Mouse (Mus musculus) hindbrain, embryonic 11.5 days (tissue): ENCODE measurements around the gene Gas7. TPM values are rescaled to one million over a fixed set of nuclear protein-coding genes. Genes with fewer than 3 reads are reported as not detected.

Experiments
- ATAC-seq: fragments of 200-750 bp; cut with Nextera tagmentation; 2 replicates; pipeline ENCODE4 v1.8.0; 2017; ENCODE audit warnings: mild to moderate bottlenecking, moderate TSS enrichment, moderate library complexity; ENCODE audit not compliant: low FRiP score
- DNase-seq: peaks from one replicate; pipeline ENCODE4 v3.0.0-alpha.2; 2015; ENCODE audit warnings: low spot score
- H3K27ac ChIP-seq: fragments of 300-500 bp; sonication (generic); 2 replicates; pipeline ENCODE4 v1.5.1; 2014; ENCODE audit warnings: mild to moderate bottlenecking, low read depth, low read length
- H3K27me3 ChIP-seq: fragments of 300-500 bp; sonication (generic); 2 replicates; pipeline ENCODE4 v1.6.1; 2014; ENCODE audit warnings: mild to moderate bottlenecking, low read length, moderate library complexity, mixed read lengths; ENCODE audit not compliant: control insufficient read depth, insufficient read depth
- H3K36me3 ChIP-seq: fragments of 300-500 bp; sonication (generic); 2 replicates; pipeline ENCODE4 v1.6.1; 2014; ENCODE audit warnings: mild to moderate bottlenecking, low read length, moderate library complexity, mixed read lengths; ENCODE audit not compliant: control insufficient read depth, insufficient read depth
- H3K4me1 ChIP-seq: fragments of 300-500 bp; sonication (generic); replicated peaks from 2 replicates; pipeline ENCODE4 v1.6.1; 2014; ENCODE audit warnings: low read length, mixed read lengths; ENCODE audit not compliant: control insufficient read depth, insufficient read depth
- H3K4me2 ChIP-seq: fragments of 300-500 bp; sonication (generic); replicated peaks from 2 replicates; pipeline ENCODE4 v1.6.1; 2014; ENCODE audit warnings: mild to moderate bottlenecking, low read depth, low read length
- H3K4me3 ChIP-seq: fragments of 300-500 bp; sonication (generic); 2 replicates; pipeline ENCODE4 v1.5.1; 2014; ENCODE audit warnings: low read depth, low read length
- H3K9ac ChIP-seq: fragments of 300-500 bp; sonication (generic); 2 replicates; pipeline ENCODE4 v1.6.1; 2014; ENCODE audit warnings: low read depth, low read length
- H3K9me3 ChIP-seq: fragments of 300-500 bp; sonication (generic); 2 replicates; pipeline ENCODE4 v1.6.1; 2016; ENCODE audit warnings: low read length; ENCODE audit not compliant: control insufficient read depth
- WGBS: fragments of 180-500 bp; shearing (Covaris S2); extraction: QIAGEN DNeasy Blood & Tissue Kit; methylation state at CpG from one replicate; pipeline ENCODE4 v1.1.7; 2014; 5-methylcytosine and 5-hydroxymethylcytosine counted together
- polyA plus RNA-seq: library from polyadenylated mRNA; unstranded; fragments of >200 nt; fragmentation: Nextera tagmentation; extraction: Ambion mirVana; gene quantifications from 2 replicates; pipeline ENCODE4 v1.2.1, GENCODE M21; 2014

The Gas7 gene
- polyA plus RNA-seq, 1 experiment from 2014 or later: 4.2 TPM

GRCm38 (mm10) chr11:67582570-67582969, 127.3 kb downstream of the Gas7 start:
- no peaks in the 10 kb centered on the region for H3K9me3 ChIP-seq
- no peaks in the 10 kb centered on the region for H3K36me3 ChIP-seq
- WGBS: 92% methylated on average over 4 of the region's 4 CpGs
- no peaks in the 10 kb centered on the region for H3K4me1 ChIP-seq
- H3K4me2 ChIP-seq: no peak overlapping the region
- H3K27me3 ChIP-seq: no peaks in the 10 kb centered on the region
- no peak for ATAC-seq
- no peak overlapping the region for H3K4me3 ChIP-seq
- no peak overlapping the region for H3K9ac ChIP-seq
- DNase-seq: no peak
- no peak overlapping the region for H3K27ac ChIP-seq

- no peak overlapping the region for H3K9ac ChIP-seq
- 90% methylated on average over 6 of the region's 6 CpGs for WGBS
- no peak overlapping the region for H3K4me3 ChIP-seq
- H3K36me3 ChIP-seq: no peaks in the 10 kb centered on the region
- ATAC-seq (no peak), DNase-seq (no peak)
- H3K9me3 ChIP-seq: no peaks in the 10 kb centered on the region
- H3K4me2 ChIP-seq: no peak overlapping the region
- no peak overlapping the region for H3K27ac ChIP-seq
- H3K4me1 ChIP-seq: 0 out of 2 replicates have a peak, but pooled peaks cover 3% of the 10 kb centered on the region
- no peaks in the 10 kb centered on the region for H3K27me3 ChIP-seq
These were observed 129.8 kb downstream of the Gas7 start for GRCm38 (mm10) chr11:67585016-67585415.

- DNase-seq (no peak), ATAC-seq (no peak)
- Histone ChIP-seq H3K9ac (no peak overlapping the region), H3K27ac (no peak overlapping the region), H3K36me3 (no peaks in the 10 kb centered on the region), H3K9me3 (no peaks in the 10 kb centered on the region), H3K27me3 (no peaks in the 10 kb centered on the region), H3K4me1 (0 out of 2 replicates have a peak, but pooled peaks cover 3% of the 10 kb centered on the region), H3K4me2 (no peak overlapping the region), H3K4me3 (no peak overlapping the region)
- WGBS: 90% methylated on average over 2 of the region's 2 CpGs
These were observed 130.4 kb downstream of the Gas7 start for GRCm38 (mm10) chr11:67585629-67586028.

GRCm38 (mm10) chr11:67586231-67586994, 131.2 kb downstream of the Gas7 start:
- H3K27ac ChIP-seq: no peak overlapping the region
- no peak for ATAC-seq

GRCm38 (mm10) chr11:67588196-67588827, 133.1 kb downstream of the Gas7 start:
- H3K9ac ChIP-seq: no peak overlapping the region
- DNase-seq (no peak), ATAC-seq (no peak)
- 0 out of 2 replicates have a peak, but pooled peaks cover 3% of the 10 kb centered on the region for H3K4me1 ChIP-seq
- H3K36me3 ChIP-seq: no peaks in the 10 kb centered on the region
- 91% methylated on average over 8 of the region's 8 CpGs for WGBS
- H3K4me3 ChIP-seq: no peak overlapping the region
- no peak overlapping the region for H3K4me2 ChIP-seq
- H3K27ac ChIP-seq: no peak overlapping the region
- no peaks in the 10 kb centered on the region for H3K9me3 ChIP-seq
- no peaks in the 10 kb centered on the region for H3K27me3 ChIP-seq

More at GRCm38 (mm10) chr11:67586231-67586994, 131.2 kb downstream of the Gas7 start:
- Histone ChIP-seq H3K4me1 (0 out of 2 replicates have a peak, but pooled peaks cover 3% of the 10 kb centered on the region), H3K4me2 (no peak overlapping the region), H3K27me3 (no peaks in the 10 kb centered on the region), H3K9me3 (no peaks in the 10 kb centered on the region), H3K9ac (no peak overlapping the region), H3K36me3 (no peaks in the 10 kb centered on the region), H3K4me3 (no peak overlapping the region)
- DNase-seq: no peak
- WGBS: 55% methylated on average over 3 of the region's 3 CpGs

- 0 out of 2 replicates have a peak, but pooled peaks cover 3% of the 10 kb centered on the region for H3K4me1 ChIP-seq
- DNase-seq (no peak), ATAC-seq (no peak)
- no peak overlapping the region for H3K27ac ChIP-seq
- H3K27me3 ChIP-seq: no peaks in the 10 kb centered on the region
- H3K9me3 ChIP-seq: no peaks in the 10 kb centered on the region
- H3K4me3 ChIP-seq: no peak overlapping the region
- WGBS: 57% methylated on average over 9 of the region's 9 CpGs
- H3K4me2 ChIP-seq: no peak overlapping the region
- no peaks in the 10 kb centered on the region for H3K36me3 ChIP-seq
- H3K9ac ChIP-seq: no peak overlapping the region
These were observed 133.6 kb downstream of the Gas7 start for GRCm38 (mm10) chr11:67588828-67589314.

GRCm38 (mm10) chr11:67596233-67596632, 141.0 kb downstream of the Gas7 start:
- ATAC-seq (no peak), DNase-seq (peak; percentile 39)
- H3K36me3 ChIP-seq: no peaks in the 10 kb centered on the region
- no peak overlapping the region for H3K4me3 ChIP-seq
- no peaks in the 10 kb centered on the region for H3K9me3 ChIP-seq
- no peak overlapping the region for H3K4me2 ChIP-seq
- no peaks in the 10 kb centered on the region for H3K4me1 ChIP-seq
- 62% methylated on average over 6 of the region's 6 CpGs for WGBS
- no peak overlapping the region for H3K27ac ChIP-seq
- H3K27me3 ChIP-seq: no peaks in the 10 kb centered on the region
- H3K9ac ChIP-seq: no peak overlapping the region

- Histone ChIP-seq H3K27ac (no peak overlapping the region), H3K4me2 (no peak overlapping the region), H3K9me3 (no peaks in the 10 kb centered on the region), H3K27me3 (no peaks in the 10 kb centered on the region), H3K9ac (no peak overlapping the region), H3K36me3 (no peaks in the 10 kb centered on the region), H3K4me3 (no peak overlapping the region), H3K4me1 (no peaks in the 10 kb centered on the region)
- WGBS: 91% methylated on average over 6 of the region's 6 CpGs
- DNase-seq: no peak
- ATAC-seq: no peak
These were observed 141.6 kb downstream of the Gas7 start for GRCm38 (mm10) chr11:67596856-67597255.
